Mouse (Mus musculus): ENCODE measurements around the gene Defa33. TPM values are rescaled to one million over a fixed set of nuclear protein-coding genes. Genes with fewer than 3 reads are reported as not detected.
"Not testable (repeated sequence)": the region's sequence is repeated elsewhere in the genome, so short reads cannot be mapped to it uniquely, and the experiment has no call there.

The Defa33 gene
- not detected in 2 replicates for polyA plus RNA-seq (2014; fragmentation: Nextera tagmentation; extraction: Ambion mirVana)

DNA sequence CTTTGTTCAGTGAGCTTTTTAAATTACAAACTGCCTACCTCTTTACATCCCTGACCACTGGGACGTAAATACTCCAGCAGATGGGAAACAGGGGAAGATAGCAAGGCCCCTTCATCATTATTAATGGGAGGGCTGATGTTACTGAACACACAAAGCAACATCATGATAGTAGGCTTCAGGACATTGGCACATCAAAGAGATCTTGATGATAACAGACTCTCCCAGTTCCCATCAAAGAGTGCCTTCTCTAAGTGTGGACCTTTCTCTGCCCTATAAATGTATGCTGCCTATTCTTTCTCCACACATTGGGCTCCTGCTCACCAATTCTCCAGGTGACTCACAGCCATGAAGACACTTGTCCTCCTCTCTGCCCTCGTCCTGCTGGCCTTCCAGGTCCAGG is at the start of gene Defa33:
Defa33 (plus strand) TSS at position 301 of the 400 bp plus-strand sequence.
- not testable (repeated sequence) for H3K4me3 ChIP-seq (ENCODE audit: low read length); H3K4me1 ChIP-seq (ENCODE audit: control insufficient read depth, insufficient read depth, low read length); H3K27me3 ChIP-seq (ENCODE audit: control insufficient read depth, insufficient read depth, low read length); ATAC-seq (ENCODE audit: low FRiP score, low TSS enrichment); H3K27ac ChIP-seq (ENCODE audit: low read depth, low read length); H3K9ac ChIP-seq (ENCODE audit: low read depth, low read length); H3K36me3 ChIP-seq (ENCODE audit: control insufficient read depth, insufficient read depth, low read length); H3K9me3 ChIP-seq (ENCODE audit: control insufficient read depth, low read length); H3K4me2 ChIP-seq (replicated peaks; ENCODE audit: low read depth, low read length)
- WGBS: no CpG with 5 or more reads among the region's 2 CpGs

DNA sequence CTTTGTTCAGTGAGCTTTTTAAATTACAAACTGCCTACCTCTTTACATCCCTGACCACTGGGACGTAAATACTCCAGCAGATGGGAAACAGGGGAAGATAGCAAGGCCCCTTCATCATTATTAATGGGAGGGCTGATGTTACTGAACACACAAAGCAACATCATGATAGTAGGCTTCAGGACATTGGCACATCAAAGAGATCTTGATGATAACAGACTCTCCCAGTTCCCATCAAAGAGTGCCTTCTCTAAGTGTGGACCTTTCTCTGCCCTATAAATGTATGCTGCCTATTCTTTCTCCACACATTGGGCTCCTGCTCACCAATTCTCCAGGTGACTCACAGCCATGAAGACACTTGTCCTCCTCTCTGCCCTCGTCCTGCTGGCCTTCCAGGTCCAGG is 13.4 kb upstream of the Defa33 start, which contains the start of gene Defa2:
Defa2 (plus strand) TSS at position 301 of the 400 bp plus-strand sequence.
- not testable (repeated sequence) for H3K27me3 ChIP-seq (ENCODE audit: control insufficient read depth, insufficient read depth, low read length); H3K36me3 ChIP-seq (ENCODE audit: control insufficient read depth, insufficient read depth, low read length); H3K4me2 ChIP-seq (replicated peaks; ENCODE audit: low read depth, low read length); H3K4me1 ChIP-seq (ENCODE audit: control insufficient read depth, insufficient read depth, low read length); H3K4me3 ChIP-seq (ENCODE audit: low read length); H3K9ac ChIP-seq (ENCODE audit: low read depth, low read length); H3K9me3 ChIP-seq (ENCODE audit: control insufficient read depth, low read length); H3K27ac ChIP-seq (ENCODE audit: low read depth, low read length); ATAC-seq (ENCODE audit: low FRiP score, low TSS enrichment)
- WGBS: no CpG with 5 or more reads among the region's 2 CpGs

DNA sequence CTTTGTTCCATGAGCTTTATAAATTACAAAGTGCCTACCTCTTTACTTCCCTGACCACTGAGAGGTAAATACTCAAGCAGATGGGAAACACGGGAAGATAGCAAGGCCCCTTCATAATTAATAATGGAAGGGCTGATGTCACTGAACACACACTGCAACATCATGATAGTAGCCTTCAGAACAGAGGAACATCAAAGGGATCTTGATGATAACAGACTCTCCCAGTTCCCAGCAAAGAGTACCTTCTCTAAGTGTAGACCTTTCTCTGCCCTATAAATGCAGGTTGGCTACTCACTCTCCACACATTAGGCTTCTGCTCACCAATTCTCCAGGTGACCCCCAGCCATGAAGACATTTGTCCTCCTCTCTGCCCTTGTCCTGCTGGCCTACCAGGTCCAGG is 35.5 kb downstream of the Defa33 start, which contains the start of gene Defa36:
Defa36 (plus strand) TSS at position 301 of the 400 bp plus-strand sequence.
- ATAC-seq (ENCODE audit: low FRiP score, low TSS enrichment); H3K36me3 ChIP-seq (ENCODE audit: control insufficient read depth, insufficient read depth, low read length); H3K27ac ChIP-seq (ENCODE audit: low read depth, low read length); H3K9ac ChIP-seq (ENCODE audit: low read depth, low read length); H3K4me3 ChIP-seq (ENCODE audit: low read length); H3K9me3 ChIP-seq (ENCODE audit: control insufficient read depth, low read length); H3K27me3 ChIP-seq (ENCODE audit: control insufficient read depth, insufficient read depth, low read length); H3K4me1 ChIP-seq (ENCODE audit: control insufficient read depth, insufficient read depth, low read length); H3K4me2 ChIP-seq (replicated peaks; ENCODE audit: low read depth, low read length): not testable (repeated sequence)
- WGBS: no CpG with 5 or more reads among the region's 1 CpGs

Other genes starting within 250 kb of the Defa33 start
- gene Defa22, start 229.5 kb upstream of the Defa33 start, polyA plus RNA-seq (2014; fragmentation: Nextera tagmentation; extraction: Ambion mirVana): not detected in 2 replicates
- gene Defa31, start 200.2 kb upstream of the Defa33 start, polyA plus RNA-seq (2014; fragmentation: Nextera tagmentation; extraction: Ambion mirVana): not detected in 2 replicates
- gene Gm15293, start 190.2 kb upstream of the Defa33 start, polyA plus RNA-seq (2014; fragmentation: Nextera tagmentation; extraction: Ambion mirVana): not detected in 2 replicates
- not detected in 2 replicates for gene Gm15292, start 142.1 kb upstream of the Defa33 start, polyA plus RNA-seq (2014; fragmentation: Nextera tagmentation; extraction: Ambion mirVana)
- not detected in 2 replicates for gene Defa27, start 76.3 kb upstream of the Defa33 start, polyA plus RNA-seq (2014; fragmentation: Nextera tagmentation; extraction: Ambion mirVana)
- not detected in 2 replicates for gene Defa29, start 64.8 kb upstream of the Defa33 start, polyA plus RNA-seq (2014; fragmentation: Nextera tagmentation; extraction: Ambion mirVana)
- not detected in 2 replicates for gene Defa2, start 13.3 kb upstream of the Defa33 start, polyA plus RNA-seq (2014; fragmentation: Nextera tagmentation; extraction: Ambion mirVana)
- gene Defa36, start 35.6 kb downstream of the Defa33 start, polyA plus RNA-seq (2014; fragmentation: Nextera tagmentation; extraction: Ambion mirVana): not detected in 2 replicates
- gene Gm7849, start 64.7 kb downstream of the Defa33 start, polyA plus RNA-seq (2014; fragmentation: Nextera tagmentation; extraction: Ambion mirVana): not detected in 2 replicates
- gene Defa20, start 117.4 kb downstream of the Defa33 start, polyA plus RNA-seq (2014; fragmentation: Nextera tagmentation; extraction: Ambion mirVana): not detected in 2 replicates
- not detected in 2 replicates for gene Defa32, start 137.2 kb downstream of the Defa33 start, polyA plus RNA-seq (2014; fragmentation: Nextera tagmentation; extraction: Ambion mirVana)
- not detected in 2 replicates for gene Defa37, start 173.6 kb downstream of the Defa33 start, polyA plus RNA-seq (2014; fragmentation: Nextera tagmentation; extraction: Ambion mirVana)
- gene Defa28, start 191.2 kb downstream of the Defa33 start, polyA plus RNA-seq (2014; fragmentation: Nextera tagmentation; extraction: Ambion mirVana): not detected in 2 replicates
- gene Gm7861, start 202.7 kb downstream of the Defa33 start, polyA plus RNA-seq (2014; fragmentation: Nextera tagmentation; extraction: Ambion mirVana): not detected in 2 replicates
- gene Defa26, start 226.4 kb downstream of the Defa33 start, polyA plus RNA-seq (2014; fragmentation: Nextera tagmentation; extraction: Ambion mirVana): not detected in 2 replicates